ENCODE assay signal across 9 mouse cellular contexts in the genomic region with DNA sequence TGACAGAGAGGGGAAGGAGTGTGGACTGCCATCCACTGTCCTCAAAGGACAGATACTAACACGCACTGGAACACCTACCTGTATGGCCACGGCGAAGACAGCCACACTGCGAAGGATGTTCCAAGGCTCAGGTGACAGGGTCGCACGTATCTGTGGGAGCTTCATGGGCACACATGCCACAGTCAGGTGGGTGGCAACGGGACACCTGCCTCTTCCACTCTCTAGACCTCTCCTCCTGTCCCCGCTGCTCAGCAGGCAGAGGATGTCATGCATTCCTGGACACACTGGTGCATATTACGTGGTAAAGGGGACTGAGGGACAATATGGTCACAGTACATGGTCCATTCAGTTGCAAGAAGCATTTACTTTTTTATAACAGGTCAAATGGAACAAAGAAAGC. TPM values are rescaled to one million over a fixed set of nuclear protein-coding genes. Genes with fewer than 3 reads are reported as not detected.
DNase-seq lines count a peak whose midpoint lies in the region; ATAC-seq and TF ChIP-seq lines count a peak whose summit lies in the region.
"Had no signal": no experiment of that assay in that cellular context is flagged by ENCODE, and none has a peak within 500 bp of the region (broad histone marks: within the 10 kb centered on the region; RNA-seq: fewer than 3 reads in every experiment).

No protein-coding gene starts in this region.

- no peak for TF ChIP-seq CTCF in gastrocnemius, adult 2 months (IDR thresholded peaks at IDR 0.05)
- no peak for TF ChIP-seq CTCF in stomach, postnatal 0 days (IDR thresholded peaks at IDR 0.05; ENCODE audit: low read depth)

- peak overlapping the region; percentile 99 for H3K4me3 ChIP-seq in gastrocnemius, adult 2 months
- H3K4me3 ChIP-seq in megakaryocyte, embryonic 14.5 days (replicated peaks): peak overlapping the region; percentile 99
- H3K4me3 ChIP-seq in liver, embryonic 13.5 days (replicated peaks): peak overlapping the region; percentile 78
- peak overlapping the region; percentile 87; the same call in 1 of the 2 replicates for H3K4me3 ChIP-seq in stomach, postnatal 0 days (ENCODE audit: low read depth, low read length)

- no peaks in the 10 kb centered on the region for H3K27me3 ChIP-seq in megakaryocyte, embryonic 14.5 days (replicated peaks)
- no peaks in the 10 kb centered on the region for H3K27me3 ChIP-seq in liver, embryonic 13.5 days
- H3K27me3 ChIP-seq in stomach, postnatal 0 days (ENCODE audit: control insufficient read depth, insufficient read depth, low read length): no peaks in the 10 kb centered on the region

- H3K4me2 ChIP-seq in liver, embryonic 13.5 days: peak overlapping the region; percentile 77
- peak overlapping the region; percentile 89 for H3K4me2 ChIP-seq in stomach, postnatal 0 days (replicated peaks; ENCODE audit: low read depth)

- H3K9ac ChIP-seq in liver, embryonic 13.5 days: peak overlapping the region; percentile 91
- H3K9ac ChIP-seq in stomach, postnatal 0 days (ENCODE audit: low read length): peak overlapping the region; percentile 97

- peaks cover 53% of the 10 kb centered on the region for H3K36me3 ChIP-seq in megakaryocyte, embryonic 14.5 days (replicated peaks; ENCODE audit: low read length)
- H3K36me3 ChIP-seq in liver, embryonic 13.5 days: peaks cover 25% of the 10 kb centered on the region
- H3K36me3 ChIP-seq in stomach, postnatal 0 days (ENCODE audit: control insufficient read depth, insufficient read depth, low read length): peaks cover 4% of the 10 kb centered on the region; the same call in 1 of the 2 replicates

- no peaks in the 10 kb centered on the region for H3K9me3 ChIP-seq in megakaryocyte, embryonic 14.5 days
- H3K9me3 ChIP-seq in liver, embryonic 13.5 days (replicated peaks): no peaks in the 10 kb centered on the region
- no peaks in the 10 kb centered on the region for H3K9me3 ChIP-seq in stomach, postnatal 0 days (ENCODE audit: control insufficient read depth, low read length)

- H3K4me1 ChIP-seq in megakaryocyte, embryonic 14.5 days: peaks cover 68% of the 10 kb centered on the region
- peaks cover 35% of the 10 kb centered on the region for H3K4me1 ChIP-seq in liver, embryonic 13.5 days (replicated peaks)
- H3K4me1 ChIP-seq in stomach, postnatal 0 days (replicated peaks; ENCODE audit: control insufficient read depth, insufficient read depth): peaks cover 12% of the 10 kb centered on the region

- H3K27ac ChIP-seq in gastrocnemius, adult 2 months: no peak overlapping the region
- no peak overlapping the region for H3K27ac ChIP-seq in liver, embryonic 13.5 days
- peak overlapping the region; percentile 94; the same call in 1 of the 2 replicates for H3K27ac ChIP-seq in stomach, postnatal 0 days (replicated peaks)

- DNase-seq in gastrocnemius, adult 2 months: no peak
- no peak for DNase-seq in gastrocnemius, adult 18-20 months (ENCODE audit: low spot score)
- no peak for DNase-seq in liver, embryonic 13.5 days
- no peak for DNase-seq in stomach, postnatal 0 days (ENCODE audit: low spot score)
- no peak for DNase-seq in ovary, postnatal 14 days (ENCODE audit: low spot score)
- DNase-seq in spleen, postnatal 14 days (ENCODE audit: low spot score in 2 of 2): no peak
- DNase-seq: adrenal gland, adult 2 months had no signal

- ATAC-seq in megakaryocyte, adult 5-6 weeks (ENCODE audit: poor library complexity, severe bottlenecking): no peak
- no peak for ATAC-seq in liver, embryonic 13.5 days (ENCODE audit: low read depth)
- no peak for ATAC-seq in stomach, postnatal 0 days (ENCODE audit: low FRiP score, low TSS enrichment)

- no peak for TF ChIP-seq EP300 in stomach, postnatal 0 days (optimal IDR thresholded peaks at IDR 0.05)

- intact Hi-C loops in gastrocnemius, adult 2 months (cut with DNase I): no loop called here

- WGBS in liver, embryonic 13.5 days (ENCODE audit: insufficient replicate concordance): 87% methylated on average over 9 of the region's 9 CpGs
- 89% methylated on average over 9 of the region's 9 CpGs for WGBS in stomach, postnatal 0 days

RNA-seq across cellular contexts. Expression of gene Cant1, which starts 1.4 kb away (rescaled TPM):
- 10 to 100 TPM; 10.7 to 11.6 TPM for total RNA-seq in gastrocnemius, adult 2 months (2021)
- total RNA-seq in gastrocnemius, adult 18-20 months (2021): 10 to 100 TPM; 10.7 to 11.9 TPM
- 41.8 and 139 TPM in 2 replicates for polyA plus RNA-seq in megakaryocyte, embryonic 14.5 days (2012; ENCODE audit: insufficient read depth, low replicate concordance)
- 18.9 and 19.2 TPM in 2 replicates for total RNA-seq in megakaryocyte, adult 5-6 weeks (2015)
- total RNA-seq in megakaryocyte, adult 5-6 weeks (2017): 16.9 and 19.0 TPM in 2 replicates
- 8.3 and 9.4 TPM in 2 replicates for polyA plus RNA-seq in liver, embryonic 13.5 days (2015; fragmentation: Nextera tagmentation; extraction: Ambion mirVana)
- 32.3 and 33.9 TPM in 2 replicates for polyA plus RNA-seq in stomach, postnatal 0 days (2015; fragmentation: Nextera tagmentation; extraction: Ambion mirVana)

RNA-seq across cellular contexts. Expression of gene C1qtnf1, which starts 10.5 kb away (rescaled TPM):
- 10 to 100 TPM in 1 of 2 experiments, 1 to 10 TPM in 1; 7.9 to 12.6 TPM for total RNA-seq in gastrocnemius, adult 2 months (2021)
- 1 to 10 TPM; 6.6 to 6.9 TPM for total RNA-seq in gastrocnemius, adult 18-20 months (2021)
- not detected in 2 replicates for polyA plus RNA-seq in megakaryocyte, embryonic 14.5 days (2012; ENCODE audit: insufficient read depth, low replicate concordance)
- not detected in 2 replicates for total RNA-seq in megakaryocyte, adult 5-6 weeks (2015)
- total RNA-seq in megakaryocyte, adult 5-6 weeks (2017): not detected in 2 replicates
- polyA plus RNA-seq in liver, embryonic 13.5 days (2015; fragmentation: Nextera tagmentation; extraction: Ambion mirVana): 1.1 and 1.4 TPM in 2 replicates
- 9.0 and 11.0 TPM in 2 replicates for polyA plus RNA-seq in stomach, postnatal 0 days (2015; fragmentation: Nextera tagmentation; extraction: Ambion mirVana)

RNA-seq across cellular contexts. Expression of gene Lgals3bp, which starts 15.6 kb away (rescaled TPM):
- 10 to 100 TPM; 12.0 to 17.0 TPM for total RNA-seq in gastrocnemius, adult 2 months (2021)
- total RNA-seq in gastrocnemius, adult 18-20 months (2021): 10 to 100 TPM; 15.8 to 17.1 TPM
- polyA plus RNA-seq in megakaryocyte, embryonic 14.5 days (2012; ENCODE audit: insufficient read depth, low replicate concordance): 84.6 and 224 TPM in 2 replicates
- 63.8 and 78.5 TPM in 2 replicates for total RNA-seq in megakaryocyte, adult 5-6 weeks (2015)
- 42.1 and 48.1 TPM in 2 replicates for total RNA-seq in megakaryocyte, adult 5-6 weeks (2017)
- 25.4 and 32.3 TPM in 2 replicates for polyA plus RNA-seq in liver, embryonic 13.5 days (2015; fragmentation: Nextera tagmentation; extraction: Ambion mirVana)
- 142 and 144 TPM in 2 replicates for polyA plus RNA-seq in stomach, postnatal 0 days (2015; fragmentation: Nextera tagmentation; extraction: Ambion mirVana)

RNA-seq across cellular contexts. Expression of gene Engase, which starts 59.1 kb away (rescaled TPM):
- 1 to 10 TPM; 4.3 to 6.2 TPM for total RNA-seq in gastrocnemius, adult 2 months (2021)
- total RNA-seq in gastrocnemius, adult 18-20 months (2021): 1 to 10 TPM; 3.5 to 4.1 TPM
- polyA plus RNA-seq in megakaryocyte, embryonic 14.5 days (2012; ENCODE audit: insufficient read depth, low replicate concordance): 72.2 and 151 TPM in 2 replicates
- total RNA-seq in megakaryocyte, adult 5-6 weeks (2015): 1.3 TPM in 2 replicates
- total RNA-seq in megakaryocyte, adult 5-6 weeks (2017): 3.7 and 5.5 TPM in 2 replicates
- 8.1 and 8.8 TPM in 2 replicates for polyA plus RNA-seq in liver, embryonic 13.5 days (2015; fragmentation: Nextera tagmentation; extraction: Ambion mirVana)
- 12.6 and 13.7 TPM in 2 replicates for polyA plus RNA-seq in stomach, postnatal 0 days (2015; fragmentation: Nextera tagmentation; extraction: Ambion mirVana)

Comparison
In these comparisons a context has a peak if more than half of its experiments do, and no peak if none do; other contexts are left out.
1. RNA of gene C1qtnf1, which starts 10.5 kb away (total RNA-seq): 7.9 to 12.6 TPM in gastrocnemius, adult 2 months and 6.6 to 6.9 TPM in gastrocnemius, adult 18-20 months; not detected in megakaryocyte, adult 5-6 weeks; every median in the first group is over 4 times any median in the second.
2. Peak in every context shown above with its lines, with median percentiles within 50 percentile points of each other: H3K4me3 ChIP-seq.